Mouse (Mus musculus) small intestine, adult 2 months (tissue): ENCODE data around the gene Crybb1.

Experiments
- CTCF ChIP-seq: fragments of 200-500 bp; IDR thresholded peaks from 2 replicates; pipeline ENCODE4 v1.5.1; 2012; ENCODE audit warnings: low read depth, mild to moderate bottlenecking, control low read depth, inconsistent platforms, low read length, moderate library complexity, mixed read lengths; ENCODE audit not compliant: insufficient replicate concordance, insufficient read length; ENCODE audit errors: extremely low read depth
- POLR2A ChIP-seq: fragments of 200-500 bp; IDR thresholded peaks from 2 replicates; pipeline ENCODE4 v1.6.1; 2012; ENCODE audit warnings: low read depth, mild to moderate bottlenecking, control low read depth, inconsistent platforms, low read length, moderate library complexity

- TF ChIP-seq POLR2A = no peak
- TF ChIP-seq CTCF = no peak
Measured at GRCm38 (mm10) chr5:112215291-112215751, 40.3 kb upstream of the Crybb1 start.
